Mouse (Mus musculus) hindbrain, embryonic 15.5 days (tissue): Measurements from ENCODE around the gene Zswim3. TPM values are rescaled to one million over a fixed set of nuclear protein-coding genes. Genes with fewer than 3 reads are reported as not detected.

Experiments
- ATAC-seq: fragments of 200-750 bp; cut with Nextera tagmentation; 2 replicates; pipeline ENCODE4 v1.8.0; 2017; ENCODE audit warnings: low read depth, moderate number of reproducible peaks, moderate TSS enrichment; ENCODE audit not compliant: low FRiP score
- H3K27ac ChIP-seq: fragments of 300-500 bp; sonication (generic); replicated peaks from 2 replicates; pipeline ENCODE4 v1.5.1; 2015; ENCODE audit warnings: mild to moderate bottlenecking, inconsistent platforms
- H3K27me3 ChIP-seq: fragments of 300-500 bp; sonication (generic); 2 replicates; pipeline ENCODE4 v1.6.1; 2015; ENCODE audit warnings: control low read depth, inconsistent platforms
- H3K36me3 ChIP-seq: fragments of 300-500 bp; sonication (generic); 2 replicates; pipeline ENCODE4 v1.6.1; 2015; ENCODE audit warnings: control low read depth, inconsistent platforms
- H3K4me1 ChIP-seq: fragments of 300-500 bp; sonication (generic); replicated peaks from 2 replicates; pipeline ENCODE4 v1.6.1; 2015; ENCODE audit warnings: control low read depth, inconsistent platforms
- H3K4me2 ChIP-seq: fragments of 300-500 bp; sonication (generic); 2 replicates; pipeline ENCODE4 v1.6.1; 2015; ENCODE audit warnings: moderate library complexity, mild to moderate bottlenecking, inconsistent platforms
- H3K4me3 ChIP-seq: fragments of 300-500 bp; sonication (generic); 2 replicates; pipeline ENCODE4 v1.5.1; 2015; ENCODE audit warnings: mild to moderate bottlenecking, inconsistent platforms
- H3K9ac ChIP-seq: fragments of 300-500 bp; sonication (generic); 2 replicates; pipeline ENCODE4 v1.6.1; 2015; ENCODE audit warnings: inconsistent platforms
- H3K9me3 ChIP-seq: fragments of 300-500 bp; sonication (generic); 2 replicates; pipeline ENCODE4 v1.6.1; 2016; ENCODE audit warnings: control low read depth, inconsistent platforms
- WGBS: fragments of 180-500 bp; shearing (Covaris S2); methylation state at CpG from one replicate; pipeline ENCODE4 v1.1.7; 2015; 5-methylcytosine and 5-hydroxymethylcytosine counted together
- polyA plus RNA-seq: library from polyadenylated mRNA; unstranded; fragments of >200 nt; fragmentation: Nextera tagmentation; extraction: Ambion mirVana; gene quantifications from 2 replicates; pipeline ENCODE4 v1.2.1, GENCODE M21; 2015

Gene Zswim3
- polyA plus RNA-seq, 1 experiment from 2014 or later, result 16.8 TPM

- no peaks in the 10 kb centered on the region for H3K27me3 ChIP-seq
- WGBS, result under 1% methylated on average over 64 of the region's 89 CpGs
- H3K9me3 ChIP-seq, result no peaks in the 10 kb centered on the region
- H3K27ac ChIP-seq, result peak within 1 kb of the TSS; percentile 78
- peak within 1 kb of the TSS; percentile 55 for H3K9ac ChIP-seq
- peak within 1 kb of the TSS; percentile 89 for H3K4me2 ChIP-seq
- peak; percentile 89 for ATAC-seq
- peaks cover 2% of the 10 kb centered on the region; the same call in 1 of the 2 replicates for H3K36me3 ChIP-seq
- peak within 1 kb of the TSS; percentile 59 for H3K4me3 ChIP-seq
- H3K4me1 ChIP-seq, result peaks cover 25% of the 10 kb centered on the region
Observed at GRCm38 (mm10) chr2:164785481-164786387, 19.2 kb upstream of the Zswim3 start, which contains the start of gene Snx21. Snx21 (plus strand) TSS chr2:164785823.

- Histone ChIP-seq H3K9me3 (no peaks in the 10 kb centered on the region), H3K4me2 (peak overlapping the region; percentile 89), H3K36me3 (peaks cover 2% of the 10 kb centered on the region; the same call in 1 of the 2 replicates), H3K4me3 (peak overlapping the region; percentile 59), H3K9ac (peak overlapping the region; percentile 55), H3K27me3 (no peaks in the 10 kb centered on the region), H3K4me1 (peaks cover 25% of the 10 kb centered on the region), H3K27ac (peak overlapping the region; percentile 78)
- peak; percentile 21; the same call in 1 of the 2 replicates for ATAC-seq
- 10% methylated on average over 15 of the region's 15 CpGs for WGBS
Observed at GRCm38 (mm10) chr2:164786388-164786885, 18.5 kb upstream of the Zswim3 start.

- H3K27ac ChIP-seq, result no peak overlapping the region
- ATAC-seq, result no peak
Observed at GRCm38 (mm10) chr2:164787032-164787431, 17.9 kb upstream of the Zswim3 start.

DNA sequence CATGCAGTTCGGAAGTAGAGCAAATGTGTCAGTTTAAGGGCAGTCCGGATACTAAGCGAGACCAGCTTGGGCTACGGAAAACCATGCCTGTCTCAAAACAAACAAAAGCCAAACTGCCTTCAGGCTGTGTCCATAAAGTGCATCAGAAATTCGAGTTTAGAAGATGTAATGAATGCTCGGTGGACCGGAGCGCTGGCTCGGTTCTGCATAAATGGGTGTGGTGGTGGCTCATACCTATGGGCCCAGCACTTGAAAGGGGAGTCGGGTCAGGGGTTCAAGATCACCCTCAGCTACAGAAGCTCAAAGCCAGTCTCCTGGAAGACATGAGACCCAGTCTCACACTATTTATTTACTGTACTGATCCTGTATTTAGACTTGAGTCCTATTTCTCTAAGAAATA is 17.1 kb upstream of the Zswim3 start:
- Histone ChIP-seq H3K4me1 (peaks cover 25% of the 10 kb centered on the region), H3K27me3 (no peaks in the 10 kb centered on the region), H3K4me2 (peak overlapping the region; percentile 89; the same call in 1 of the 2 replicates), H3K9ac (no peak overlapping the region), H3K36me3 (peaks cover 8% of the 10 kb centered on the region), H3K27ac (no peak overlapping the region), H3K9me3 (no peaks in the 10 kb centered on the region), H3K4me3 (no peak overlapping the region)
- ATAC-seq, result no peak
- WGBS, result 83% methylated on average over 10 of the region's 10 CpGs

More at GRCm38 (mm10) chr2:164787032-164787431, 17.9 kb upstream of the Zswim3 start:
- no peaks in the 10 kb centered on the region for H3K9me3 ChIP-seq
- H3K9ac ChIP-seq, result peak overlapping the region; percentile 55; the same call in 1 of the 2 replicates
- H3K4me3 ChIP-seq, result peak overlapping the region; percentile 59
- H3K27me3 ChIP-seq, result no peaks in the 10 kb centered on the region
- H3K36me3 ChIP-seq, result peaks cover 2% of the 10 kb centered on the region; the same call in 1 of the 2 replicates
- WGBS, result 81% methylated on average over 3 of the region's 3 CpGs
- peaks cover 25% of the 10 kb centered on the region for H3K4me1 ChIP-seq
- H3K4me2 ChIP-seq, result peak overlapping the region; percentile 89

DNA sequence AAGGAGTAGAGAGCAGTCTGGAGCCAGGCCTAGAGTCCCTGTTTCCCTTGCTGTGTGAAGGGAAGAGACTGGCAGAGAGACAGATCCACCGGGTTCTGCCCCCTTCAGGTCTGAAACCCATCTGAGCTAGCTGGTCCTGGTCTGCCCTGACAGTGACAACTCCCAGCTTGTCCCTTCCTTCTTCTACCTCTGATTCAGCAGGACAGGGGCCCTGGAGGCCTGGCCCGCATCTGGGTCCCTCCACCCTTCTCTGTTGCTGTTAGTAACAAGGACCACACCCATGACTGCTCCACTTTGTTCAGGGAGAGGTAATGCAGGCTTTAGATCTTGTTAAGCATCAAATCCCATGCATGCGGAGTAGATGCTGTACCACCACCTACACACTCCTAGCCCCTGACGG is 16.5 kb upstream of the Zswim3 start:
- H3K4me2 ChIP-seq, result 0 out of 2 replicates have a peak overlapping the region, but pooled peaks have one; percentile 1
- no peaks in the 10 kb centered on the region for H3K9me3 ChIP-seq
- H3K4me1 ChIP-seq, result peaks cover 25% of the 10 kb centered on the region
- 73% methylated on average over 4 of the region's 4 CpGs for WGBS
- H3K27me3 ChIP-seq, result no peaks in the 10 kb centered on the region
- H3K27ac ChIP-seq, result no peak overlapping the region
- H3K4me3 ChIP-seq, result no peak overlapping the region
- ATAC-seq, result no peak
- peaks cover 8% of the 10 kb centered on the region for H3K36me3 ChIP-seq
- no peak overlapping the region for H3K9ac ChIP-seq

- Histone ChIP-seq H3K27ac (no peak overlapping the region), H3K4me2 (no peak overlapping the region), H3K4me1 (peaks cover 18% of the 10 kb centered on the region), H3K9ac (no peak overlapping the region), H3K36me3 (peaks cover 13% of the 10 kb centered on the region), H3K27me3 (no peaks in the 10 kb centered on the region), H3K9me3 (no peaks in the 10 kb centered on the region), H3K4me3 (no peak overlapping the region)
- 84% methylated on average over 4 of the region's 4 CpGs for WGBS
- ATAC-seq, result no peak
Observed at GRCm38 (mm10) chr2:164790451-164790850, 14.4 kb upstream of the Zswim3 start.

GRCm38 (mm10) chr2:164791841-164792261 is 13.0 kb upstream of the Zswim3 start:
- Histone ChIP-seq H3K27ac (no peak overlapping the region), H3K4me1 (peaks cover 13% of the 10 kb centered on the region), H3K9me3 (no peaks in the 10 kb centered on the region), H3K9ac (no peak overlapping the region), H3K27me3 (no peaks in the 10 kb centered on the region), H3K36me3 (peaks cover 16% of the 10 kb centered on the region), H3K4me3 (no peak overlapping the region), H3K4me2 (no peak overlapping the region)
- 87% methylated on average over 18 of the region's 18 CpGs for WGBS
- no peak for ATAC-seq

DNA sequence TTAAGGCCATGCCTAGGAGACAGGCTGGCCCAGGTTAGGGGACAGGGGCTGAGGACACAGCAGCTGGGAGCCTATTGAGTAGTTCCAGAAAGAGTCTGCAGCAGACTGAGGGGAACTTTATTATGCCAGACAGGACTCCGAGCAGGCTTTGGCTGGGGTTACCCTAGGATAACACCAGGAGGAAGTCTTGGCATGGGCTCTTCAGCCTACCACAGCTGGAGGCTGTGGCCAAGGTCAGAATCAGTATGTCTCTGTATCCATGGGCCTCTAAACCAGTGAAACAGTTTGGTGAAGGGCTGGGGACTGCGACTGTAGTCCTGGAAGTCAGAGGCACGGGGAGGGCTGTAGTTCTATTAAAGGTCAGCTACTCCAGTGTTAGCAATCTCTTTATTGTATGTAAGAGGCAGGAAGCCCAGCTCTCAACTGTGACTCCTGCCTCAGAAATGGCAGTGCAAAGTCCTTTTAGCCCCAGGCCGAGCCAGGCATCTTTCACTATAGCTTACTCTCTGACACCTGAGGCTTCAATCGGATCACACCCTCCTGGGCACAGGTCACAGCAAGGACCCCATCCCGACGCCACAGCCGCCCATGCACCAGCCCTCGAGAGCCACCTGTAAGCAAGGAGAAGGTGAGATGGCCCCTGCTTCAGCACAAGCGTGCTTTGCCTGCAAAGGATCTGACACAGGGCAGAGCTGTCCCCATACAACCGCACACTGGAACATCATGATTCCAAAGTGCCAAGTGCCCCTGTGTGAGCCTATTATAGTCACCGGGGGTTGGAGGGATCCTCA is 12.3 kb upstream of the Zswim3 start:
- H3K36me3 ChIP-seq, result peaks cover 16% of the 10 kb centered on the region
- H3K27me3 ChIP-seq, result no peaks in the 10 kb centered on the region
- H3K9ac ChIP-seq, result no peak overlapping the region
- 95% methylated on average over 12 of the region's 12 CpGs for WGBS
- H3K9me3 ChIP-seq, result no peaks in the 10 kb centered on the region
- no peak overlapping the region for H3K27ac ChIP-seq
- no peak overlapping the region for H3K4me2 ChIP-seq
- no peak for ATAC-seq
- H3K4me1 ChIP-seq, result peaks cover 6% of the 10 kb centered on the region
- no peak overlapping the region for H3K4me3 ChIP-seq

DNA sequence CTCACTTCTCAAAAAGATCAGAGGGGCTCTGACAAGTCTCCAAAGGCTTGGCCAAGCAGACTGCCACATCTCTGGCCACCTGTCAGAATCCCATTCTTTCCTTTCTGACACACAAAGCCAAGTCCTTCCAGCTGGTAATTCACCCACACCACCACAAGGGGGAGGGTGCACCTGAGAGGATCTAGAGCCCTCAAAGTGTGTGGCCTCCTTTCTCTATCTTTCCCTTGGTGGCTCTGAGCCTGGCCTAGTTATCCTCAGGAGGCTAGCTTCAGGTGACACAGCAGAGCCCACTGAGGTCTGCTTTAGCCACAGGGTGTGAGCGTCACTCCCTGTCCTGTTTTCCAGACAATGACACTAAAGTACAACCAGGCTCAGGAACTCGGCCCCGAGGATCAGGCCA is 11.7 kb upstream of the Zswim3 start:
- H3K27ac ChIP-seq, result no peak overlapping the region
- no peak overlapping the region for H3K9ac ChIP-seq
- 90% methylated on average over 3 of the region's 3 CpGs for WGBS
- H3K4me1 ChIP-seq, result peaks cover 3% of the 10 kb centered on the region
- H3K36me3 ChIP-seq, result peaks cover 20% of the 10 kb centered on the region
- ATAC-seq, result no peak
- H3K4me2 ChIP-seq, result no peak overlapping the region
- no peaks in the 10 kb centered on the region for H3K9me3 ChIP-seq
- no peaks in the 10 kb centered on the region for H3K27me3 ChIP-seq
- no peak overlapping the region for H3K4me3 ChIP-seq

- Histone ChIP-seq H3K4me3 (no peak overlapping the region), H3K36me3 (peaks cover 20% of the 10 kb centered on the region), H3K4me2 (no peak overlapping the region), H3K27me3 (no peaks in the 10 kb centered on the region), H3K9ac (no peak overlapping the region), H3K27ac (no peak overlapping the region), H3K4me1 (no peaks in the 10 kb centered on the region), H3K9me3 (no peaks in the 10 kb centered on the region)
- 89% methylated on average over 2 of the region's 2 CpGs for WGBS
- no peak for ATAC-seq
Observed at GRCm38 (mm10) chr2:164793772-164794171, 11.1 kb upstream of the Zswim3 start.

DNA sequence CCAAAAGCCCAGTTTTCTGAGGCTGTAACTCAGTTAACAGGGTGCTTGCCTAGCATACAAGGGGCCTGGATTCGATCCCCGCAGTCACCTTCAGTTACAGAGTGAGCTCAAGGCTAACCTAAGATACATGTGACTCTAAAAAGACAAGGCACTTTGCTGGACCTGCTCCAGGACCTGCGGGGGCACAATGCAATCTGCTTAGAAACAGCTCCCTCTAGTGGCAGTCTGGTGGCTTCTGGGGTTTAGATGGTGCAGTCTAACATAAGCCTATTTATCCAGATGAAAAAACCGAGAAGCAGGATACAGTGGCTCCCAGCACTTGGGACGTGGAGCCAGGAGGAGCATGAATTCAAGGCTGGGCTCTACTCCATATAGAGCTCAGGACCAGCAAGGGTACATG is 10.6 kb upstream of the Zswim3 start:
- Histone ChIP-seq H3K9me3 (no peaks in the 10 kb centered on the region), H3K27me3 (no peaks in the 10 kb centered on the region), H3K4me3 (no peak overlapping the region), H3K27ac (no peak overlapping the region), H3K9ac (no peak overlapping the region), H3K4me2 (no peak overlapping the region), H3K4me1 (no peaks in the 10 kb centered on the region), H3K36me3 (peaks cover 20% of the 10 kb centered on the region)
- WGBS, result 32% methylated on average over 5 of the region's 5 CpGs
- peak; percentile 61 for ATAC-seq
